ENCODE assay signal across 8 mouse cellular contexts in genomic region chr6:121245127-121246036, GRCm38 (mm10). TPM values are rescaled to one million over a fixed set of nuclear protein-coding genes. Genes with fewer than 3 reads are reported as not detected.
DNase-seq lines count a peak whose midpoint lies in the region; ATAC-seq and TF ChIP-seq lines count a peak whose summit lies in the region.

Gene Usp18, plus strand, starts transcription at chr6:121245906.

- peak within 1 kb of the TSS; percentile 57 for H3K9ac ChIP-seq in lung, embryonic 15.5 days

- peaks cover 3% of the 10 kb centered on the region; the same call in 1 of the 2 replicates for H3K4me1 ChIP-seq in lung, embryonic 15.5 days
- no peaks in the 10 kb centered on the region for H3K4me1 ChIP-seq in olfactory bulb, adult 2 months (ENCODE audit: control insufficient read depth, insufficient read depth, low read length)

- H3K27me3 ChIP-seq in lung, embryonic 15.5 days: peaks cover 6% of the 10 kb centered on the region; the same call in 1 of the 2 replicates

- ATAC-seq in hematopoietic stem cell, adult 5-6 weeks (replicated peaks in 1 of 2; ENCODE audit: insufficient read depth in 1 of 2, low FRiP score in 2 of 2, low TSS enrichment in 1 of 2, low read depth in 1 of 2, poor library complexity in 2 of 2, severe bottlenecking in 2 of 2): peak; percentile 93 to 98
- ATAC-seq in lung, embryonic 15.5 days (ENCODE audit: borderline replicate concordance, extremely low read depth, low FRiP score, low TSS enrichment): peak; percentile 96

- no peaks in the 10 kb centered on the region for H3K36me3 ChIP-seq in lung, embryonic 15.5 days

- WGBS in lung, embryonic 15.5 days: 4% methylated on average over 35 of the region's 35 CpGs
- 8% methylated on average over 35 of the region's 35 CpGs for WGBS in olfactory bulb, adult 2 months

- H3K9me3 ChIP-seq in lung, embryonic 15.5 days: no peaks in the 10 kb centered on the region

- peak; percentile 92 for DNase-seq in MN1 (ENCODE audit: low spot score)
- peak; percentile 43 for DNase-seq in cerebellum, adult 8-10 months
- DNase-seq in forelimb bud, embryonic 11.5 days (ENCODE audit: low read depth, low spot score): peak; percentile 69
- peak; percentile 26 for DNase-seq in layer of hippocampus, adult 9-10 months (ENCODE audit: low spot score)
- peak; percentile 83 to 84 for DNase-seq in thymus, adult 18-20 months

- peak within 1 kb of the TSS; percentile 68 for H3K4me3 ChIP-seq in lung, embryonic 15.5 days
- H3K4me3 ChIP-seq in olfactory bulb, adult 2 months (ENCODE audit: insufficient read depth, low read depth, low read length): peak within 1 kb of the TSS; percentile 59

- H3K27ac ChIP-seq in lung, embryonic 15.5 days: peak within 1 kb of the TSS; percentile 46; the same call in 1 of the 2 replicates
- no peak within 1 kb of the TSS for H3K27ac ChIP-seq in olfactory bulb, adult 2 months (ENCODE audit: insufficient read depth, low read depth, low read length)

- TF ChIP-seq POLR2A in olfactory bulb, adult 2 months (IDR thresholded peaks at IDR 0.05; ENCODE audit: insufficient read depth, low read depth, low read length): no peak

- no peak for TF ChIP-seq CTCF in olfactory bulb, adult 2 months (IDR thresholded peaks at IDR 0.05; ENCODE audit: insufficient read depth, low read depth, low read length)

- peak within 1 kb of the TSS; percentile 71 for H3K4me2 ChIP-seq in lung, embryonic 15.5 days

RNA-seq across cellular contexts. Expression of gene Usp18, which starts in this region (rescaled TPM):
- total RNA-seq in hematopoietic stem cell, adult 5-6 weeks (2017): 11.8 and 12.8 TPM in 2 replicates
- 4.9 and 7.3 TPM in 2 replicates for polyA plus RNA-seq in lung, embryonic 15.5 days (2015; fragmentation: Nextera tagmentation; extraction: Ambion mirVana)
- polyA plus RNA-seq in olfactory bulb, adult 2 months (2012; ENCODE audit: insufficient read depth, insufficient read length, low replicate concordance, missing spikeins): not detected in 2 replicates

Comparison
In these comparisons a context has a peak if more than half of its experiments do, and no peak if none do; other contexts are left out.
1. DNase-seq: peak in every context shown above with its lines; median percentile 92 in MN1; 84 in thymus, adult 18-20 months; 69 in forelimb bud, embryonic 11.5 days; 43 in cerebellum, adult 8-10 months; 26 in layer of hippocampus, adult 9-10 months.